ENCODE assay signal across 13 mouse cellular contexts in genomic region chr5:104149349-104149748, GRCm38 (mm10). TPM values are rescaled to one million over a fixed set of nuclear protein-coding genes. Genes with fewer than 3 reads are reported as not detected.
A peak's percentile ranks its signal among the peaks of the same experiment; 100 is the strongest.
DNase-seq lines count a peak whose midpoint lies in the region; ATAC-seq and TF ChIP-seq lines count a peak whose summit lies in the region.
"Had no signal": no experiment of that assay in that cellular context is flagged by ENCODE, and none has a peak within 500 bp of the region (broad histone marks: within the 10 kb centered on the region; RNA-seq: fewer than 3 reads in every experiment).

No protein-coding gene starts in this region.

- H3K27ac ChIP-seq in limb, embryonic 14.5 days (replicated peaks; ENCODE audit: low read depth, low read length): no peak overlapping the region
- H3K27ac ChIP-seq in limb, embryonic 10.5 days: no peak overlapping the region
- no peak overlapping the region for H3K27ac ChIP-seq in kidney, embryonic 14.5 days (ENCODE audit: low read depth, low read length)
- H3K27ac ChIP-seq in intestine, embryonic 15.5 days: no peak overlapping the region
- H3K27ac ChIP-seq in thymus, adult 2 months (ENCODE audit: control insufficient read depth, insufficient read depth, low read length): no peak overlapping the region
- H3K27ac ChIP-seq: hindbrain, embryonic 13.5 days had no signal

- TF ChIP-seq CTCF in thymus, adult 2 months (IDR thresholded peaks at IDR 0.05; ENCODE audit: borderline replicate concordance, control insufficient read depth, extremely low read depth, insufficient read depth, low read length, poor library complexity): no peak

- ATAC-seq in limb, embryonic 14.5 days (ENCODE audit: low FRiP score, low read depth): no peak
- peak; percentile 64 for ATAC-seq in kidney, embryonic 14.5 days (ENCODE audit: low FRiP score, low TSS enrichment)
- no peak for ATAC-seq in intestine, embryonic 15.5 days

- H3K9ac ChIP-seq in limb, embryonic 14.5 days (ENCODE audit: low read depth, low read length, severe bottlenecking): no peak overlapping the region
- H3K9ac ChIP-seq in kidney, embryonic 14.5 days (ENCODE audit: low read depth, low read length): no peak overlapping the region
- H3K9ac ChIP-seq in intestine, embryonic 15.5 days: no peak overlapping the region
- H3K9ac ChIP-seq: hindbrain, embryonic 13.5 days had no signal

- no peaks in the 10 kb centered on the region for H3K36me3 ChIP-seq in limb, embryonic 14.5 days (ENCODE audit: control insufficient read depth, insufficient read depth, low read length)
- H3K36me3 ChIP-seq in limb, embryonic 10.5 days: no peaks in the 10 kb centered on the region
- no peaks in the 10 kb centered on the region for H3K36me3 ChIP-seq in kidney, embryonic 14.5 days (ENCODE audit: control insufficient read depth, insufficient read depth, low read length)
- H3K36me3 ChIP-seq in intestine, embryonic 15.5 days: no peaks in the 10 kb centered on the region
- H3K36me3 ChIP-seq in thymus, adult 2 months (ENCODE audit: control insufficient read depth, insufficient read depth, low read length): no peaks in the 10 kb centered on the region
- H3K36me3 ChIP-seq: hindbrain, embryonic 13.5 days had no signal

- DNase-seq in limb, embryonic 14.5 days (ENCODE audit: low spot score): peak; percentile 11
- DNase-seq in limb, embryonic 10.5 days (ENCODE audit: low spot score): no peak
- peak; percentile 76 for DNase-seq in adrenal gland, postnatal 14 days
- DNase-seq in lung, postnatal 25 days (ENCODE audit: low spot score): peak; percentile 15
- DNase-seq in cerebellum, adult 9-10 months: no peak
- DNase-seq in thymus, adult 2 months: no peak
- DNase-seq: cerebellum, adult 11 months had no signal

- TF ChIP-seq POLR2A in limb, embryonic 14.5 days (IDR thresholded peaks at IDR 0.05; ENCODE audit: borderline replicate concordance, extremely low read depth, insufficient read depth, insufficient read length): no peak
- no peak for TF ChIP-seq POLR2A in thymus, adult 2 months (IDR thresholded peaks at IDR 0.05; ENCODE audit: control insufficient read depth, extremely low read depth, insufficient read depth, low read length, poor library complexity)

- H3K4me1 ChIP-seq in limb, embryonic 14.5 days (ENCODE audit: control insufficient read depth, insufficient read depth, low read length): no peaks in the 10 kb centered on the region
- peaks cover 5% of the 10 kb centered on the region for H3K4me1 ChIP-seq in limb, embryonic 10.5 days
- no peaks in the 10 kb centered on the region; the same call in 1 of the 2 replicates for H3K4me1 ChIP-seq in kidney, embryonic 14.5 days (ENCODE audit: control insufficient read depth, insufficient read depth, low read length)
- H3K4me1 ChIP-seq in intestine, embryonic 15.5 days (replicated peaks): no peaks in the 10 kb centered on the region
- H3K4me1 ChIP-seq in thymus, adult 2 months (replicated peaks; ENCODE audit: control insufficient read depth, insufficient read depth, low read length): no peaks in the 10 kb centered on the region
- H3K4me1 ChIP-seq: hindbrain, embryonic 13.5 days had no signal

- no peak overlapping the region for H3K4me3 ChIP-seq in limb, embryonic 14.5 days (replicated peaks; ENCODE audit: low read length)
- no peak overlapping the region for H3K4me3 ChIP-seq in limb, embryonic 10.5 days
- H3K4me3 ChIP-seq in kidney, embryonic 14.5 days (ENCODE audit: low read length): no peak overlapping the region
- H3K4me3 ChIP-seq in intestine, embryonic 15.5 days (replicated peaks): no peak overlapping the region
- H3K4me3 ChIP-seq in thymus, adult 2 months (ENCODE audit: control insufficient read depth, insufficient read depth, low read length): no peak overlapping the region
- H3K4me3 ChIP-seq: hindbrain, embryonic 13.5 days had no signal

- H3K4me2 ChIP-seq in limb, embryonic 14.5 days (replicated peaks; ENCODE audit: low read depth, low read length, severe bottlenecking): no peak overlapping the region
- H3K4me2 ChIP-seq in kidney, embryonic 14.5 days (replicated peaks; ENCODE audit: low read depth, low read length): no peak overlapping the region
- H3K4me2 ChIP-seq in intestine, embryonic 15.5 days (replicated peaks): no peak overlapping the region
- H3K4me2 ChIP-seq: hindbrain, embryonic 13.5 days had no signal

- H3K9me3 ChIP-seq in limb, embryonic 14.5 days (ENCODE audit: control insufficient read depth, low read length): no peaks in the 10 kb centered on the region
- no peaks in the 10 kb centered on the region for H3K9me3 ChIP-seq in limb, embryonic 10.5 days (replicated peaks)
- no peaks in the 10 kb centered on the region; the same call in 1 of the 2 replicates for H3K9me3 ChIP-seq in kidney, embryonic 14.5 days (ENCODE audit: control insufficient read depth, low read length)
- H3K9me3 ChIP-seq in intestine, embryonic 15.5 days: no peaks in the 10 kb centered on the region
- H3K9me3 ChIP-seq: hindbrain, embryonic 13.5 days had no signal

- WGBS in limb, embryonic 14.5 days: 44% methylated on average over 7 of the region's 7 CpGs
- 47% methylated on average over 7 of the region's 7 CpGs for WGBS in limb, embryonic 10.5 days
- WGBS in kidney, embryonic 14.5 days: 19% methylated on average over 7 of the region's 7 CpGs
- 53% methylated on average over 7 of the region's 7 CpGs for WGBS in intestine, embryonic 15.5 days
- 33% methylated on average over 7 of the region's 7 CpGs for WGBS in thymus, adult 2 months

- H3K27me3 ChIP-seq in limb, embryonic 14.5 days (ENCODE audit: control insufficient read depth, insufficient read depth, low read length): no peaks in the 10 kb centered on the region
- no peaks in the 10 kb centered on the region for H3K27me3 ChIP-seq in limb, embryonic 10.5 days (ENCODE audit: low read depth, poor library complexity, severe bottlenecking)
- H3K27me3 ChIP-seq in kidney, embryonic 14.5 days (ENCODE audit: control insufficient read depth, insufficient read depth, low read length): no peaks in the 10 kb centered on the region
- H3K27me3 ChIP-seq in intestine, embryonic 15.5 days (replicated peaks): no peaks in the 10 kb centered on the region
- no peaks in the 10 kb centered on the region for H3K27me3 ChIP-seq in thymus, adult 2 months (ENCODE audit: control insufficient read depth, insufficient read depth, low read length)
- H3K27me3 ChIP-seq: CH12.LX; hindbrain, embryonic 13.5 days had no signal

RNA-seq across cellular contexts. Expression of gene Dspp, which starts 21.2 kb away (rescaled TPM):
- not detected in 2 replicates for polyA plus RNA-seq in limb, embryonic 14.5 days (2012; rRNA removed)
- not detected in 2 replicates for polyA plus RNA-seq in limb, embryonic 14.5 days (2014; fragmentation: Nextera tagmentation; extraction: Ambion mirVana)
- polyA plus RNA-seq in limb, embryonic 10.5 days (2016; fragmentation: Nextera tagmentation; extraction: Ambion mirVana): not detected in 2 replicates
- not detected in 2 replicates for total RNA-seq in adrenal gland, postnatal 14 days (2021)
- not detected in 2 replicates for polyA plus RNA-seq in kidney, embryonic 14.5 days (2014; fragmentation: Nextera tagmentation; extraction: Ambion mirVana)
- not detected in 2 replicates for polyA plus RNA-seq in intestine, embryonic 15.5 days (2015; fragmentation: Nextera tagmentation; extraction: Ambion mirVana)
- polyA plus RNA-seq in thymus, adult 2 months (2012; rRNA removed): not detected in 2 replicates
- total RNA-seq: CH12.LX; layer of hippocampus, postnatal 14 days had no signal
- polyA plus RNA-seq: hindbrain, embryonic 13.5 days; stomach, embryonic 16.5 days had no signal

RNA-seq across cellular contexts. Expression of gene Sparcl1, which starts 35.8 kb away (rescaled TPM):
- polyA plus RNA-seq in limb, embryonic 14.5 days (2012; rRNA removed): 47.7 and 68.4 TPM in 2 replicates
- polyA plus RNA-seq in limb, embryonic 14.5 days (2014; fragmentation: Nextera tagmentation; extraction: Ambion mirVana): 63.9 and 67.8 TPM in 2 replicates
- 9.4 and 17.1 TPM in 2 replicates for polyA plus RNA-seq in limb, embryonic 10.5 days (2016; fragmentation: Nextera tagmentation; extraction: Ambion mirVana)
- total RNA-seq in adrenal gland, postnatal 14 days (2021): 113 and 137 TPM in 2 replicates
- polyA plus RNA-seq in kidney, embryonic 14.5 days (2014; fragmentation: Nextera tagmentation; extraction: Ambion mirVana): 33.5 and 36.1 TPM in 2 replicates
- polyA plus RNA-seq in intestine, embryonic 15.5 days (2015; fragmentation: Nextera tagmentation; extraction: Ambion mirVana): 185 and 198 TPM in 2 replicates
- polyA plus RNA-seq in thymus, adult 2 months (2012; rRNA removed): 15.2 and 26.8 TPM in 2 replicates
- total RNA-seq: CH12.LX had no signal

RNA-seq across cellular contexts. Expression of gene Dmp1, which starts 53.1 kb away (rescaled TPM):
- polyA plus RNA-seq in limb, embryonic 14.5 days (2012; rRNA removed): 2.5 and 3.0 TPM in 2 replicates
- 5.1 and 5.8 TPM in 2 replicates for polyA plus RNA-seq in limb, embryonic 14.5 days (2014; fragmentation: Nextera tagmentation; extraction: Ambion mirVana)
- polyA plus RNA-seq in limb, embryonic 10.5 days (2016; fragmentation: Nextera tagmentation; extraction: Ambion mirVana): not detected in 2 replicates
- total RNA-seq in adrenal gland, postnatal 14 days (2021): not detected in 2 replicates
- not detected in 2 replicates for polyA plus RNA-seq in kidney, embryonic 14.5 days (2014; fragmentation: Nextera tagmentation; extraction: Ambion mirVana)
- polyA plus RNA-seq in intestine, embryonic 15.5 days (2015; fragmentation: Nextera tagmentation; extraction: Ambion mirVana): 0.61 and 0.72 TPM in 2 replicates
- not detected in 2 replicates for polyA plus RNA-seq in thymus, adult 2 months (2012; rRNA removed)

Comparison
In these comparisons a context has a peak if more than half of its experiments do, and no peak if none do; other contexts are left out.
1. DNase-seq: peak in limb, embryonic 14.5 days (single experiment), adrenal gland, postnatal 14 days (single experiment) and lung, postnatal 25 days (single experiment); none in limb, embryonic 10.5 days (single experiment), cerebellum, adult 9-10 months (single experiment) and thymus, adult 2 months (single experiment).